Mouse (Mus musculus) ovary, postnatal 36 days (tissue): ENCODE results near the gene Ctsw.
A peak's percentile ranks its signal among the peaks of the same experiment; 100 is the strongest.
"Not testable (repeated sequence)": the region's sequence is repeated elsewhere in the genome, so short reads cannot be mapped to it uniquely, and the experiment has no call there.

Experiments used
- DNase-seq: peaks from one replicate; pipeline ENCODE4 v3.0.0; 2022; ENCODE audit warnings: low spot score, mixed read lengths

Gene Ctsw

GRCm38 (mm10) chr19:5468374-5468773, at the start of gene Ctsw:
Ctsw (minus strand) TSS chr19:5468507.
- DNase-seq, result no peak

- DNase-seq, result no peak
Measured at GRCm38 (mm10) chr19:5516906-5517505, 48.7 kb upstream of the Ctsw start.

GRCm38 (mm10) chr19:5515840-5516777, 47.8 kb upstream of the Ctsw start:
- DNase-seq, result no peak

- no peak for DNase-seq
Measured at GRCm38 (mm10) chr19:5513005-5513349, 44.7 kb upstream of the Ctsw start.

GRCm38 (mm10) chr19:5512091-5513004, 44.0 kb upstream of the Ctsw start:
- DNase-seq, result no peak

- DNase-seq, result no peak
Measured at GRCm38 (mm10) chr19:5511074-5511632, 42.8 kb upstream of the Ctsw start.

- peak; percentile 96 for DNase-seq
Measured at GRCm38 (mm10) chr19:5510031-5511026, 42.0 kb upstream of the Ctsw start, which contains the start of gene Snx32. Snx32 (minus strand) TSS chr19:5510538.

- no peak for DNase-seq
Measured at GRCm38 (mm10) chr19:5503687-5504086, 35.4 kb upstream of the Ctsw start, which contains the start of gene 1700020D05Rik. 1700020D05Rik (minus strand) TSS chr19:5503787.

GRCm38 (mm10) chr19:5500330-5500875, 32.1 kb upstream of the Ctsw start:
- DNase-seq, result no peak

GRCm38 (mm10) chr19:5496052-5496370, 27.7 kb upstream of the Ctsw start:
- no peak for DNase-seq

GRCm38 (mm10) chr19:5495353-5496051, 27.2 kb upstream of the Ctsw start:
- DNase-seq, result no peak

- DNase-seq, result no peak
Measured at GRCm38 (mm10) chr19:5494314-5494713, 26.0 kb upstream of the Ctsw start.

GRCm38 (mm10) chr19:5493301-5493721, 25.0 kb upstream of the Ctsw start:
- not testable (repeated sequence) for DNase-seq

GRCm38 (mm10) chr19:5492641-5493040, 24.3 kb upstream of the Ctsw start:
- no peak for DNase-seq

- peak; percentile 78 for DNase-seq
Measured at GRCm38 (mm10) chr19:5490898-5491708, 22.8 kb upstream of the Ctsw start.

GRCm38 (mm10) chr19:5490313-5490897, 22.1 kb upstream of the Ctsw start, which contains the start of gene Cfl1:
Cfl1 (plus strand) TSS chr19:5490455.
- peak; percentile 95 for DNase-seq

GRCm38 (mm10) chr19:5489721-5490120, 21.4 kb upstream of the Ctsw start:
- not testable (repeated sequence) for DNase-seq

- peak; percentile 96 for DNase-seq
Measured at GRCm38 (mm10) chr19:5488878-5489571, 20.7 kb upstream of the Ctsw start.
